Mouse (Mus musculus) inflammation-experienced regulatory T-cells, adult 6 months (primary cell): ENCODE measurements around the gene Efcc1. TPM values are rescaled to one million over a fixed set of nuclear protein-coding genes. Genes with fewer than 3 reads are reported as not detected.
A peak's percentile ranks its signal among the peaks of the same experiment; 100 is the strongest.
"Not testable (repeated sequence)": the region's sequence is repeated elsewhere in the genome, so short reads cannot be mapped to it uniquely, and the experiment has no call there.

Source experiments
- ATAC-seq: one replicate; pipeline ENCODE4 v1.8.0; 2017
- polyA plus RNA-seq, 3 experiments: library from polyadenylated mRNA; unstranded; fragments of 100-300 nt; shearing (Covaris generic); gene quantifications; one replicate each; pipeline ENCODE4 v1.2.1; 2017

Gene Efcc1
- polyA plus RNA-seq, 3 experiments from 2014 or later: 0.30 to 0.87 TPM; not detected in 1

DNA sequence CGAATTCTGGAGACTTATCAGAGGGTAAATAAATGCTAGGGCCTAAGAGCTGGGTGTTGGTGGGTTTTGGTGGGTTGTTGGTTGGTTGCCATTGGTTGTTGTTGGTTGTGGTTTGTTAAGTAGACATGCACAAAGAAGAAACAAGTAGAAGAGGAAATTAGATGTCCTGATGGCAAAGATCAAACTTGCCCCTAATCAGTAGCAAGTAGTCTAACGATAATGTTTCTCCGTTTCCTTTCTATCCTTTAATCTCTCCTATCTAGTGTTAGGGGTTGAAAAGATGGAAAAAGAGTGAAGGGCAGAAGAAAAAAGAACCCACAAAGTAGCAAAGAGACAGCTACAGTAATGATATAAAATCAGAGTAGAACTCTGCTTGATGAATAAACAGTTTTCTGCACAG is 14.0 kb downstream of the Efcc1 start:
- no peak for ATAC-seq

DNA sequence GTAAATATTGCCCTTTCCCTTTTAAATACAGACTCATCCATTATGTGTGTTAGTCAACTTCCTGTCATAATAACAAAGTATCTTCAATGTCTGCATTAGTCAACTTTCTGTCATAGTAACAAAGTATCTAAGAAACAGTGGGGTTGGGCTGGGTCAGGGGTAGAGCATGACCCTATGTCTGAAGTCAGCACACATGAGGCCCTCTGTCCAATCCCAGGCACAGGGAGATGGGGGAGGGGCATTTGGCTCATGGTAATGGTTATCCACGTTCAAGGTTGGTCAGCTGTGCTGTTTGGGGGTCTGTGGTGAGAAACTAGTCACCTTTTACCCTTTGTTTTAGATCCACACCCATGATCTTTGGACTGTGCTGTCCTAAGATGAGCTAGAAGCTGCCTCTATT is 14.6 kb downstream of the Efcc1 start:
- ATAC-seq: no peak

- ATAC-seq: no peak
These were observed 15.4 kb downstream of the Efcc1 start for GRCm38 (mm10) chr6:87746059-87746458.

DNA sequence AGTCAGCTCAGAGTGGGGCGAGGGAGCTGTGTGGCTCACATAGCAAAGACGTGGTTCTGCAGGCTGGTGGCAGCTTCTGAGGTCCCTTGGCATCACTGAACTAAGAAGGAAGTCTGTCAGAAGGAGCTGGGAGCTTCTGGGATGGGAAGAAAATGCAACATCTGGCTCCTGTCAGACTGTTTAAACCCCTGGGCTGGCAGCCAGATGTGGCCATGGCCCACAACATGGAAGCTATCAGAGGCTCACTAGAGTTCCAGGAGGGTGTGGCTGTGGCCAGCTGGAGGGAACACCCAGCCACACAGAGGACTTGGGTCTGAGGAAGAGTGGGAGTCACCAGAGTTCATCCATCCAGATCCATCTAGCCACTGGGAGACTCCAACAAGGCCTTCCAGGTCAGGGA is 16.2 kb downstream of the Efcc1 start:
- no peak for ATAC-seq

GRCm38 (mm10) chr6:87748078-87748477 is 17.4 kb downstream of the Efcc1 start:
- ATAC-seq: no peak

- ATAC-seq: no peak
These were observed 17.9 kb downstream of the Efcc1 start for GRCm38 (mm10) chr6:87748531-87748930.

DNA sequence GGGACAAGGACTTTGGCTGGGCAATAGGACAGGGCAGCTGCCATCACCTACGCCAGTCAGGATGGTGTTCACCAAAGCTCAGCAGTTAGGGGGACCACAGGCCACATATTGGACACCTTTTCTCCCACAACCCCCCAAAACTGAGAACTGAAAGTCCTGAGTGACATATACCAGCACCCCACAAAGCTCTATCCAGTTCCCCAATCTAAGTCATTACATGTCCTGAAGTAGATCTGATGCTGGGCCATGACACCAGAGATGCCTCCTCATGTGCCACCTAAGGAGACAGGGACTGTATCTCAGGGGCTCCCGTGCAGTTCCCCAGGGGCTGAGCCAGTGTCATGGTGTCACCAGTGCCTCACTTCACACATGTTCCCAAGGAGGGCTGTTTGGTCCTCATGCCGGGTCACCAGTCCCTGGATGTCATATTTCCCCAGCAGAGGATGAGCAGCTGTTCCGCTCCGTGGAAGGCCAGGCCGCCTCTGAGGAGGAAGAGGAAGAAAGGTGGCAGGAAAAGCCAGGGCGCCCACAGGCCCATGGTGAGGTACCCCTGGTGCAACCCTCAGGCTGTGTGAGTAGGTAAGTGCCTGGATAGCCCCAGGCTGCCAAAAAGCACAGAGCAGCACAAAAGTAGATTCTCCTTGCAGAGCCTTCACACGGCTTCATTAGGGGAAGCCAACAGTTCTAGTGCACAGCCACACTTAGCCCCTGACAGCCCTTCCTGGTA is 19.7 kb downstream of the Efcc1 start:
- ATAC-seq: no peak

- ATAC-seq: no peak
These were observed 20.9 kb downstream of the Efcc1 start for GRCm38 (mm10) chr6:87751574-87751973.

- ATAC-seq: no peak
These were observed 24.5 kb downstream of the Efcc1 start for GRCm38 (mm10) chr6:87755196-87755595.

GRCm38 (mm10) chr6:87756896-87757295 is 26.2 kb downstream of the Efcc1 start:
- no peak for ATAC-seq

- no peak for ATAC-seq
These were observed 28.7 kb downstream of the Efcc1 start for GRCm38 (mm10) chr6:87759404-87759803.

DNA sequence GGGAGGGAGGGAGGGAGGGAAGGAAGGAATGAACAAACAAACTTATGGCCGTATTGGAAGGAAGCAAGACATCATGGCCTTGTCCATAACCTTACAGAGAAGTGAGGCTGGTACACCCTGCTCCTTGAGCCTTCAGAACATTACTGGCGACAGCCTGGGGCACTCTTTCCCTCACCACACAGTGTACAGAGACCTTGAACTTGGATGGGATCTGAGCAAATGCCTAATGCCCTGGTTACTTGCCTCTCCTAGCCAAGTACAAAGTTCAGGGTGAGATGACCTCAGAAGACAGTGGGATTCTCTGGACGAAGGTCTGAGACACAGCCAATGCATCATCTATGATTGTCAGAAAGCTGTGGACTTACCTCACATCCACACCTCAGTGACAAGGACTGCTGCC is 29.2 kb downstream of the Efcc1 start:
- no peak for ATAC-seq

- ATAC-seq: no peak
These were observed 31.5 kb downstream of the Efcc1 start for GRCm38 (mm10) chr6:87762161-87762560.

- peak; percentile 46 for ATAC-seq
These were observed 33.0 kb downstream of the Efcc1 start for GRCm38 (mm10) chr6:87763376-87764280.

DNA sequence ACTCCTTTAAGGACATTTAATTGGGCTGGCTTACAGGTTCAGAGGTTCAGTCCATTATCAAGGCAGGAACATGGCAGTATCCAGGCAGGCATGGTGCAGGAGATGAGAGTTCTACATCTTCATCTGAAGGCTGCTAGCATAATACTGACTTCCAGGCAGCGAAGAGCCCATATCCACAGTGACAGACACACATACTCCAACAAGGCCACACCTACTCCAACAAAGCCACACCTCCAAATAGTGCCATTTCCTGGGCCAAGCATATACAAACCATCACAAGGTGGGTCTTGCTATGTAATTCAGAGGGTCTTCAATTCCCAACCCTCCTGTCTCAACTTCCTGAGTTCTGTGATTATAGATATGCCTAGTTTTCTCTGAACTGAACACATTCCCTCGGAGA is 33.6 kb downstream of the Efcc1 start:
- not testable (repeated sequence) for ATAC-seq

GRCm38 (mm10) chr6:87770626-87771025 is 40.0 kb downstream of the Efcc1 start:
- no peak for ATAC-seq

DNA sequence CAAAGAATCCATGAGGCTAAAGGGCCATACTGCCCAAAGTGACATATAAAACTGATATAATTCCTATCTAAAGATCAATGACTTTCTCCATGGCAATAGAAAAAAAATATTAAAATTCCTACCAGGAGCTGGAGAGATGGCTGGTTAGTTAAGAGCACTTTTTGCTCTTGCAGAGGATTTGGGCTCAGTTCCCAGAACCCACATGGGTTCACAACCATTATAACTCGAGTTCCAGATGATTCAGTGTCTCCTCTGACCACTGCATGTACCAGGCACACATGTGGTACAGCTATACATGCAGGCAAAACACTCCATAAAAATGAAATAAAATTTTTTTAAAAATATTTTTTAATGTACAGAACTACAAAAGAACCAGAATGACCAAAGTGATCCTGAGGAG is 43.8 kb downstream of the Efcc1 start:
- no peak for ATAC-seq

GRCm38 (mm10) chr6:87774909-87775308 is 44.2 kb downstream of the Efcc1 start:
- no peak for ATAC-seq

GRCm38 (mm10) chr6:87775588-87776245 is 45.0 kb downstream of the Efcc1 start:
- ATAC-seq: no peak

GRCm38 (mm10) chr6:87776663-87777062 is 46.0 kb downstream of the Efcc1 start:
- no peak for ATAC-seq

- ATAC-seq: no peak
These were observed 47.2 kb downstream of the Efcc1 start, which contains the start of gene Gp9 for GRCm38 (mm10) chr6:87777842-87778241. Gene Gp9 (plus strand): TSS chr6:87778072.

GRCm38 (mm10) chr6:87778294-87779173 is 47.9 kb downstream of the Efcc1 start:
- no peak for ATAC-seq
